Mouse (Mus musculus) inflammation-experienced regulatory T-cells, adult 6 months (primary cell): ENCODE data around the gene Mfrp. TPM values are rescaled to one million over a fixed set of nuclear protein-coding genes. Genes with fewer than 3 reads are reported as not detected.

Experiments used
- ATAC-seq: one replicate; pipeline ENCODE4 v1.8.0; 2017
- polyA plus RNA-seq, 3 experiments: library from polyadenylated mRNA; unstranded; fragments of 100-300 nt; shearing (Covaris generic); gene quantifications; one replicate each; pipeline ENCODE4 v1.2.1; 2017

Mfrp gene
- polyA plus RNA-seq, 3 experiments from 2014 or later = not detected

DNA sequence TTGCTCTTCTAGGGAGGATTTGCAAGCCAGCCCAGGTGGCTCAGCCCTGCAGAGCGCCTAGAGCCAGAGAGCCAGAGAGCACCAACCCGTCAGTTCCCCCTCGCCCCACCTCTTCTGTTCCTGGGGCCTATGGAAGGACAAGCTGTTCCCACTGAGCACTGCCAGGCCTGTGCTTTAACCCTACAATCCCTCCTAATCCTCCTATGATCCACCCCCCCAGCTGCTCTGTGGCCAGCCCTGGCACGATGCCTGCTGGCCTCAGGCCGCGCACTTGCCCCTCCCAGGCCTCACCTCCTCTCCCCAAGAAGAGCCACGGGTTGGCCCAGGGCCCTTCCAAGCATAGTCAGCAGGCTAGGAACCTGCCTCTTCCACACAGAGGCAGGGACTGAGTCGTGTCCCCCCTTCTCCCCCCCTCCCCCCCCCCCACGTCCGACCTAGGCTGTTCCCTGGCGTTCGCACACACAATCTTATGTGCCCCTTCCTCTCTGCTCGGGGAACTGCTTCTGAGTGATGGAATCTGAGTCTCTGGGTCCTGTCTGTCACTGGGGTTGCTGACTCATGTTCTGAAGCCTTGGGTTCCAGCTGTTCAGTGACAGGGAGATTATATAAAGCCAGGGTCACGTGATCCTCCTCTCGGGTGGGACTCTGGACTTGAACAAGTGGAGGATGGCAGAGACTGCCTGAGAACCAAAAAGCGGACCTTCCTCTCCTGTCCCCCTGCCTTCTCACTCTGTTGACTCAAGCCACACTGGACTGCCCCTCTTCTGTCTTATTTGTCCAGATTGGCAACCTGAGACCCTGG lies 22.4 kb upstream of the Mfrp start:
- no peak for ATAC-seq

DNA sequence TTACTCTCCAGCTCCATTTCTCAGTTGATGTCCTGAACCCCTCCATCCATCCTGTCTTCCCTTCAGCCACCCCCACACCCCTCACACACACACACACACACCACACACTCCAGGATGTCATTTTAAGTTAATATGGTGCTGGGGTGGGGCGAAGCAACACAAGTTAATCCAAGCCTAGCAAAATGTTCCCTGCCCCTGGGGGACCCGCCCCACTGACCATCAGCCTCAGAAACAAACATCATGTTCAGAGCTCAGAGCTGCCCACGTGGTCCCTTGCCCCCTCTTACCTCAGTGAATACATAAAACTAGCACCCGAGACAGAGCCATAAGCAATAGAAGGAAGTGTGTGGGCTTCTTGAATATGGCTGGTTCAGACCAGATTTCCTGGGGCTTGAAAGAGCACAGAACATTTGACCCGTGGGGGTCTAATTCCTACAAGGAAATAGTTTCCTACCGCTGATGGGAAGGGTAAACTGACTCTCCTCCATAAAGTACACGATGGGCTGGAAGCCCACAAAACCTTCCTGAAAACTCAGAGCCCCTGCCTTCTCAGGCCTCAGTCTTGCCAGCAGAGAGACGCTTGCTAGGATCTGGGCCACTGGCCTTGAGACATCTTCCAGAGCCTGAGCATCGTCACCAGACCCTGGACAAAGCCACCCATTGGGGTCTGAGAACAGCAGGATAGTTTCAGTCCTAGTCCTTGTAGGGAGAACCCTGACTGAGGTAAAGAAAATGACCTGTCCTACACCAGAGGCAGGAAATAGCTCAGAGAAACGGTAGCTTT lies 21.3 kb upstream of the Mfrp start:
- no peak for ATAC-seq

DNA sequence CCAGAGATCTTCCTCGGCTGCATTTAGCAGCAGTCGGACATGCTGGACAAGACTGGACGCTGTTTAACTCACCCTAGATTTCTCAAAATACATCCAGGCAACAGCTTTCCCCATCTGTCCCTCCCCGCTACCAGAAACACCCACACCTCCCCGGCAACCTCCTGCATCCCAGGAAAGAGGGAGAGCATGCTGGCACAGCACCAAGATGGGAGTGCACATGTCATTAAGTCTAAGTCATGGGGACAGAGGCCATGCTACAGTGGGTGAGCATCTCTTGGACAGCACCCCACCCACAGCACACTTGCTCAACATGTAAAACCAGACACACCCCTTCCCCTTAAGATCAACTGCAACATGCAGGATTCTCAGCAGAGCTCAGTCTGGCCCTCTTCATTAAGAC lies 20.6 kb upstream of the Mfrp start:
- ATAC-seq = no peak

DNA sequence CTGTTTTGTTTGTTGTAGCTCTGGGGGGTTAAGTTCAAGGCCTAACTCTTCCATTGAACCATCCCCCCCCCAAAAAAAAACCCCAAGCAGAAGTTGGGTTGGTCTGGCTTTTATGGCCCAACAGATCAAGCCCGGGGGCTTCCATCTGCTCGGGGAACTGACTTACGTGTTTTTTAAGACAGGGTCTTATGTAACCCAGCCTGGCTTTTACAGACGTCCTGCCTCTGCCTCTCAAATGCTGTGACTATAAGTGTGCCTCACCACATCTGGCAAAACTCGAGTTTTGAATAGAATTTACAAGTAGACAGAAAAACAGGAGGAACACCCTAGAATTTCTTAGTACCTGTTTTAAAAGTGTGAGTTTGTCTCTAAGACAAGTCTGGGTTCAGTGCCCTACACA lies 19.9 kb upstream of the Mfrp start:
- ATAC-seq = no peak

DNA sequence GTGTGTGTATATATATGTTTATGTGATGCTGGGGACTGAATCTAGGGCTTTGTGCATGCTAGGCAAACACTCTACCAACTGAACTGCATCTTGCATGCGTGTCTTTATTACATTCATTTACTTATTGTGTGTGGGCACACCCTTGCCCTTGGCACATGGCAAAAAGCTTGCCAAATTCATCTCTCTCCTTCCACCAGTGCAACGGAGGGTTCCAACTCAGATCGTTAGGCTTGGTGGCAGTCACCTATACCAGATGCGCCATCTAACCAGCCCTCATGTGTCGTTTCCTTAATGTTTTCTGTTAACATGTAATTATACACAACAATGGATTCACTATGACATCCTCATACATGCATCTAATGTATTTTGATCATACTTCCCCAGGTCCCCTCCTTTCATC lies 19.3 kb upstream of the Mfrp start:
- no peak for ATAC-seq

DNA sequence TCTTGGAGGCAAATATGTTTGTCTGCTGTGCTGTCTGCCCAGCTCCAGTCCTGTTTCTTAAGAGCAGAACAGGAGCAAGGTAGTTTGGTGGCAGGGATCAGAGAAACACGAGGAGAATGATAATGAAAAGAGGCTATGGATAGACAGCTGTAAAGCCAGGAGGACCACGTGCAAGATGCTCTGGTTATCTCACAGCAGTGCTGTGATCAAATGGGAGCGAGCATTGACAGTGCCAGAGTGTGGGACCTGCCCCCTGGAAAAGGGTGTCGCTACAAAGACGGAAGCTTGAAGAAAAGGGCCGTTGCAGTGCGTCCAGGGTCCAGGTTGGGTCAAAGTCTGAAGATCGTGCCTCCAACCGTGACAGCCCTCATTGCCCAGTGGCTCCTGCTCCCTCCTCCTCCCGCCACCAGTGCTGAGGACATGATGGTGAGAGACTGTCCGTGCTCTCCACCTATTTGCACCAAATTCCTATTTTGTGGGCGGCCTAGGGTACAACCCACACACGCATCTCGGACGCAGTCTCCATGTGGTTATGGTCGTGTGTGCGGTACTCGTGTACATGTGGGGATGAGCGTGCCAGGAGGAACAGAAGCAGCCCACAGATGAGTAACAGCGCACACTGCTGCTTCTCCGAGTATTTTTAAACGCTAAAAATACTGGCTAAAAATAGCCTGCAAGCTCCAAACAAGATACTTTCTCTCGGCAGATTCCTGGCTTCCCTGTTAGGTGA lies 18.0 kb upstream of the Mfrp start:
- ATAC-seq = no peak

DNA sequence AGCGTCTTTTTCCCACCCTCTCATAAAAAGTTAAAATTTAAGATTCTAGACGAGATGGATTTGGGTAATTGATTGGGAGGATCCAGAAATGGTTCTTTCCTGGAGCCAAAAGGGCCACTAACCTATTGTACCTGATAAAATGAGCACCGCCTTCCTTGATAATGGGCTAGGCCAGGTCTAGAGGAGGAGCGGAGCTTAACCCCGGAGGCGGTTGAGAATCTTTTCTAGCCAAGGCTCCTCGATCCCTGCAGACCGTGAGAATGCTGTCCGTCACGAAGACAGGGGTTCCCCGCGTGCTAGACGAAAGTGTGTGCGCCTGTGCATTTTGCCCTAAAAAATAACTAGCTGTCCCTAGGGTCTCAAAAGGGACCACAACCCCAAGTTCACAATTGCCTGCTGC lies 17.3 kb upstream of the Mfrp start:
- ATAC-seq = peak; percentile 17

DNA sequence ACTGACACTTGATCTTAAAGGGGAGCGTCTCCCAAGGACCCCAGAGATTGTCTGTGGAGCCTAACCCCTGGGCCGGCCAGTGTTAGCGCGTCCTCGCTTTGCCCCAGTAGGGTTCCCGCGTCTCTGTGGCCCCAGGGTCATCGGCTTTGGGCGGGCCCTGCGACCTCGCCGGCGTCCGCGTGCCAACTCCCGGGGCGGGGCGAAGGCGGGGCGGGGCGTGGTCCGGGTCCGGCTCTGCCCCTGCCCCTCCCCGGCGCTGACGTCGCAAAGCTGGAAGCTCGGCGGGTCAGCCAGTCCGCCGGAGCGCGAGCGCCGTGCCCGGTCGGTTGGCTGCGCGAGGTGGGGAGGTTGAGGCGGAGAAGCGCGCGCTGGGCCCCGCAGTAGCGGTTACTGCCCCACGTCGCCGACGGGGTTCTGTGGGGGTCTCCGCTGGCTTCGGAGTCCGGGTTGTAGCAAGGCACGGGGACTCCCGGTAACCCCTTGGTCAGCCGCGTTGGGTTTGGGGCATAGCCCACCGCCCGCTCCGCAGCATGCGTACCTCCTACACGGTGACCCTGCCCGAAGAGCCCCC lies 16.8 kb upstream of the Mfrp start:
- ATAC-seq = peak; percentile 14

DNA sequence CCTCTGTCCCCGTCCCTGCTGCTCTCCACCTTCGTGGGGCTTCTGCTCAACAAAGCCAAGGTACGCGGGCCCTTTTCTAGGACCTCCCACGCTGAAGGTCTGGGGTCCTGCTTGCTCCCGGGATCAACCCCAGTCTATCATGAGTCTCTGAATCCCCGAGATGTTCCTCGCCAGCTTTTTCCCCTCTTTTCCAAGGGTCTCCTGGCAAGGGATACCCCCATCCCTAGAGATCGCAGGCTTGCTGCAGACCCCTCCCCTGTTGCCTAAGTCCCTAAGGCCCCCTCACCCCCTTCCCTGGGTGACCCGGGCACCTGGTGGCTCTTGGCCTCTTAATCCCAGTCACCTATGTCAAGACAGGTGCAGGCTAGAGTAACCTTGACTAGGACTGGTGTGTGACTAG lies 16.3 kb upstream of the Mfrp start:
- no peak for ATAC-seq

DNA sequence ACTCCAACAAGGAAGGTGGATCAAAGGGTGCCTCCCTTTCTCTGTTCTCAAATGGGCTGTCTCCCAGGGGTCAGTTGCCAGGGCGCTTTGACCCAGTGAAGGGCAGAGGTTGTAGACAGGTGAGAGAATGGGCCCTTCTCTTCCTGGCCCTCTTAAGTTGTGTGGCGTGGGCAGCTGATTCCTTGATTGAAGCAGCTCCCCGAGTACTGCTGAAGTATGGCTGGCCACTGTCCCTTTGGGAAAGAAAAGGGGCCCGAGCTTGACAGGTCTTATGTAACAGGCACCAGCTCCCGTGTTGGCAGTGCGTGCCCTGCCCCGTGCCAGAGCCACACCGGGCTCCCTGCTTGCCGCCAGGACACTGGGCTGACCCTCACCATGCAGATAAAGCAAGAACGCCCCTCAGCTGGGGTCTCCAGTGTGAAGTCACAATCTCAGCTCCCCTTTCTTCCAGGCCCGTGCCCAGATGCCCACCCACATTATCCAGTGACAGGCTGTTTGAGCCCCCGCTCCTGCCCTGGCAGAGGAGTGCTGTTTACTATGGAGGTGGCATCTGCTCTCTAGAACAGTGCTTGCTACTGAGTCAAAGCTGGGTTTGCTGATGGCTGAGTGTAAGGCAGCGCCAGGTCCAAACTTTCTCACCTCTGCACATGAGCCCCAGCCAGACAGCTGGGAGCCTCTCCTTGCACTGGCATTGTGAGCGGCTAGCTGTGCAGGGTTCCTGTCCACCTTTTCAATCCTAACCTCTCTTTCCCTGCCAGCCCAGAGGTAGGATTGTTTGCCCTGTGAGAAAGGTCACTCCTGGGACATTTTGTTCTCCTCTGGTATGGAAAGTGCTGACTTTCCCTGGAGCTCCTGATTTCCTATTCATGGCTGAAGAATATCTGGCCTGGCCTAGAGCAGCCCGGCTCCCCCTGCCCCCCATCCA lies 15.5 kb upstream of the Mfrp start:
- no peak for ATAC-seq

DNA sequence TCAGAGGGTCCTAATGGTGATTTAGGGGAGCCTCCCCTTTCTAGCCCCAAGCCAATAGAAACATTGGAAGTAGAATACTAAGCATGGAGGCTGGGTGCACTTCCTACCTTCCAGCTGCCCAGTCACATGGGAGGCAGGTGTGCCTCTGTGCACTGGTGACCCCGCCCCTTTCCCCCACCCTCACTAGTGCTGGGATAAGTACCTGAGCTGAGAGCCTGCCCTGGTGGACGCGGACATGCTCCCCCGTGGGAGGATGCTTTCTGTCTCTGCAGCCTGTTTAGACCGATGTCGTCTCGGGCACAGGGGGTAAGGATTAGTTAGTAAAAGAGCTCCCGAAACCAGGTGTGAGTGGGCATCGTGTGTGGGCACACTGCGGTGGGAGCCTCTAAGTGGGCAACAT lies 14.6 kb upstream of the Mfrp start:
- ATAC-seq = no peak

DNA sequence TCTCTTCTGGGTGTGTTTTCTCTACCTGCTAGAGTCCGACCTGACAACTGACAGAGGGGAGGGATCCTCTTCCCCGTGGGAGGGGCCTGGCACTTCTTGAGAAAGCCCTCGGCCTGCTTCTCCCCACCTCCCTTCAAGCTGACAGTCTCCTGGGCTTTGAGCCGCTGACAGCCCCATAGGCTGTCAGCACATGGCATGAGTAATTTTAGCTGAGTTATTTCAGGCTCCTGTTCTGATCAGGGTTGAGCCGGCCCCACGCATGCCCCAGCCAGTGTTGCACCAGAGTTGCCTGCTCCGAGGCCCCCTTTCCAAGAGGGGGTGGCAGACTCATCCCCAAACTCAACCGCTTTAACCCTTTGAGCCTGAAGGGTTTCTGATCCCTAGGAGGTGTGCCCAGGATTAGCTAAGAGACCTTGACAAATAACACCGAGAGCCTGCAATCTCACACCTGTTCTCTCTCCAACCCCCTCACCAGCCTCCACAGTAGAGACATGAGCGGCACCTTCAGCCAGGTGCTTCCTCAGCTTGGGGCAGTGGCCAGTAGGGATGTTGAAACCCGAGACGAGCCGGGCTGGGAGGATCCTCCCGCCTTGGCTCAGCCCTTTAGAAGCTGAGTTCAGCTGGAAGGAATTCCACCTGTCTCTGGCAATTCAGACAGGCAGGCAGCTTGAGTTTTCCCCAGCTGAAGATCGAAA lies 13.6 kb upstream of the Mfrp start:
- ATAC-seq = no peak

DNA sequence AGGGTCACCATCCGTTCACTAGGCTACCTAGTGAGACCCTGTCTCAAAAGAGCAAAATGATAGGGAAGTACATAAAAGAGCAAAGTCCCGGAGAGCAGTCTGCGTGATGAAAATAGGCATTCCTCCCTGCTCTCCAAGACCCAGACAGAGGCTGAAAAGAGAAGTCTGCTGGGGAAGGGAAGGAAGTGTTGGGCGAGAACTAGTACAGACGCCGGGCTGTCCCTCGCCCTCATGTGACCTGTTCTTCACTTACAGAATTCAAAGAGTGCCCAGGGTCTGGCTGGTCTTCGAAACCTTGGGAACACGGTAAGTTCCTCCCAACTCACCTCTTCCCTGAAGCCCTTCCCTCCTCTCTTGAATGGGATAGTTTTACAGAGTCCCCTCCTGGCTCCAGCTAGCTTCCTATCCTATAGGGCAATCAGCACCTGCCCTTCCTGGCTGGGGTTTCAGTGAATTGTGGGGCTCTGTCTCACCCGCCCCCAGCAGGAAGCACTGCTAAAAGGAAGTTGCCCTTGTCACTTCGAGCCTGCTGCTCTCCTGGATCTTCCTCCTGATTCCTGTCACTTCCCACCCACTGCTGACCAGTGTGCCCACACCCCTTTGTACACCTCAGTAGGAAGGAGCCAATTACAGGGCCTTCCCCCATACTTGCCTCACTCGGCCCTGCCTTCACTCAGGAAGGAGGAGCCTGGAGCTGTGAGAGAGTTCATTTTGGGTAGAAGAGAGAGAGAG lies 12.5 kb upstream of the Mfrp start:
- no peak for ATAC-seq

DNA sequence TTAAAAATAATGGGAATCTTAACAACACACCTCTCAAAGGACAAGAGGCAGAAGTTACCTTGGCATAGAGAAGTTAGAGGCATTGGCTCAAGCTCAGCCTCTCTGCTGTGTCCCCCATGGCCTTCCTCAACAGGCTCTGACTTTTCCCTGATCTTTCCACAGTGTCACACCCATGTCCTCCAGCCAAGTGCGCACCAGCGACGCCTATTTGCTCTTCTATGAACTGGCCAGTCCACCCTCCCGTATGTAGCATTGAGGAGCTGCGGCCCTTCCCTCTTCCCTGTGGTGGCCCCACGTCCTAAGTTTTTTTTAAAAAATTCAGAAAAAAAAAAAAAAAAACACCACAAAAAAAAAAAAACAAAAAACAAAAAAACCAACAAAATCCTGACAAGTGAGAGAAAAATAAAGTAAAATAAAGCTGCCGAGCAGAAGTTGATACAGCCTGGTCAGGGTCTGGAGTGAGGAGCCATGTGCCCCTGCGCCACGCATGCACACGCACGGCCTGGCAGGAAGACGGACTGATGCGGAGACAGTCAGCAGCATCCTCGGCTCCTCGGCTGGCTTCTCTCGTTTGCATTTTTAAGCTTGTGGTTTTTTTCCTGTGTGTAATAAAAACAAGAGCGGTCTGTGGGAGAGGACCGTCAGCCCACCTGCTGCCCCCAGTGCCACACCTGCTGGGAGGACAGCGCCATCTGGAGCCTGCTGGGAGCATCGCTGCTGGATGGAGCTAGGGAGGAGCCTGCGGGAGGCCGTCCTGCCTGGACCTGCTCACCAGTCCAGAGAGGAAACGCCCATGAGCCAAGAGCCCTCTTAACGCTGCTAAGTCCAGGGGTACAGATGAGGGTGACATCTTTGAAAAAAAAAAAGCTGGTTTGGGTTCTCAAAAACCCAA lies 7.7 kb upstream of the Mfrp start:
- ATAC-seq = no peak

DNA sequence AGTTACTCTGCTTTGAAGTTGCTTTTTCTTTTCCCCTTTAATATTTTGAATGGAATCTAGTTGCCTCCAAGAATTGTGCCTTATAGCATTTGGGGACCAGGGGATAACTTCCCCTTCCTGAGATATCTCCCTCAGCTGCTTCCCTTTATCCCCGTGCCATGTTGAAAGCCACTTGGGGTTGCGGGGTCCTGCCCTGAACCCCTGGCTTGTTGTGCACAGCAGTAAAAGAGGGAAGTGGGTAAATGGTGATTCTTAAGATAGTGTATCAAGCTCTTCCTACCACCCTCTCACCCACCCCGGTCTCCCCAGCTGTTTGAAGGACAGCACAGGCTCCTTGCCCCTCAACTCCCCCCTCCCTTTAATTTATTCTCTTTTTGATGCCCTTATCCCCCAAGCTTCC lies 6.8 kb upstream of the Mfrp start:
- no peak for ATAC-seq

DNA sequence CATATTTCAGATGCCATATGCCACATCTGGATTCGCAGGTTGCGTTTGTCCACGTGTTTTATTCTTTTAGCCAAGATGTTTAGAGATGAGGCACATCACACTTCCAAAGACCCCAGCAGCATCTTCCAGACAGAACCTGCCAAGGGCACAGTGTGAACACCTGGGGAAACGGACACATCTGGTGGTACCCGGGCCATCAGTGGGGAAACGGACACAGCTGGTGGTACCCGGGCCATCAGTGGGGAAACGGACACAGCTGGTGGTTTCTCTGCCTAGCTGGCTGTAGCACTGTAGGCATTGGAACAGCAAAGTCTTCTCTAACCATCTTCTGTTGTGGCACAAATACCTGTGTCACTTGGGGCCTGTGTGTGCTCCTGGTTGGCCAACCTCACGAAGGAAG lies 5.7 kb upstream of the Mfrp start:
- ATAC-seq = no peak

DNA sequence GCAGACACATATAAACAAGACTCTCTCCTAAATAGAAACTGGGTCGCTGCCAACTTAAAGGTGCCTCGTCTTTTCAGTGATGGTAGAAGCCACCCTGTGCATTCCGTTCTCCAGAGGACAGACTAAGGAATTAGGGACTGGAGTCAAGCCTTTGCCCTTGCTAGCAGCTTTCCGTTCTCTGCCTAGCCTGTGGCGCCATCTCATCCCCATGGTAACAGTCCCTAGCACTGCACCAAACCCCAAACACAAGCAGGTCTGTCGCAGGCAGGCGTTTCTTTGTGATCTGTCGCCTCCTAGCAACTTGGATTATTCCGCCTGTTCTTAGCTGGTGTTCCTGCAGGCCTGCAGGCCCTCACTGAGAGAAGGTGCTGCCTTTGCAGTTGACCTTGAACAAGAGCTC lies 5.0 kb upstream of the Mfrp start:
- ATAC-seq = no peak

DNA sequence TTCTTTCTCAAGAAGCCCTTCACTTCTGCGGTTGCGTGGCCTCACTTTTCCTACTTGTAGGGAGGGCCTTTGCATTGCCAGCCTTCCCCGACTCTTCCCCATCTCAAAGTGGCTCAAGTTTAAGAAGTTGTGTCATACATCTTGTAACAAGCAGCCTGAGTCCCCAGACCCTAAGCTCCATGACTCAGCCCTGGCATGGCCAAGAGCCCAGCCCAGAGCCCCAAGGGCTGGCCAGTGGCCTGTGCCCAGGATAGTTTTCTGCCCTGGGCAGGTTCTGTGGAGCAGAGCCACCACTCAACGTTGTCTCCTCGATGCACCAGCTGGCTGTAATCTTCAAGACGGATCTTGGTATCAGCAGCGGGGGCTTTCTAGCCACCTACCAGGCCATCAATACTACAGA lies 3.4 kb downstream of the Mfrp start:
- ATAC-seq = no peak

DNA sequence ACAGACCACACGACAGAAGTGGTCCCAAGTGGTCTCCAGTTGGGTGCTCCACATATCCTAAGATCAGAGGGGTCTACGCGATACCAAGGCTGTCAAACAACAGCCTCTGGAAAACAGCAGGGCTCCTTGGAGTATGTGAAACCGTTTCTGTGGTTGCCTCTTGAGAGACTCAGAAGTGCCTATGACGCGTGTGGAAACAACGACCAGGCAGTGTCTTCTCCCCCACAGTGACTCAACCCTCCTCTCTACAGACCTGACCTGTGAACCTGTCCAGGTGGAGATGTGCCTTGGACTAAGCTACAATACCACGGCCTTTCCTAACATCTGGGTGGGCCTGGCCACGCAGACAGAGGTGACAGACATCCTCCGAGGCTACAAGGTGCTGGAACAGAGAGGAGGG lies 4.3 kb downstream of the Mfrp start:
- ATAC-seq = no peak

DNA sequence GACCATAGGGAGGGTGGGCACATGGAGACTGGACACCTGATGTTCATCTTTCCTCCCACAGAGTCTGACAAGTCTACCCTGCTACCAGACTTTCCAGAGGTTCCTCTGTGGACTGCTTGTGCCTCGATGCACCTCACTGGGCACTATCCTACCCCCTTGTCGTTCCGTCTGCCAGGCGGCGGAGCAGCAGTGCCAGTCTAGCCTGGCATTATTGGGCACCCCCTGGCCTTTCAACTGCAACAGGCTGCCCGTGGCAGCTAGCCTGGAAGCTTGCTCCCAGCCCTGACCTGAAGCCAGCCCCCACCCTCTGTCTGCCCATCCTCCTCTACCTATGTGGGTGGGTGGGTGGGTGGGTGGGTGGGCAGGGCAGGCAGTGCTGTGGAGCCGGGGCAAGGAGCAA lies 4.7 kb downstream of the Mfrp start:
- ATAC-seq = no peak
